18 mouse cellular contexts compared by ENCODE assay signal in the genomic region with DNA sequence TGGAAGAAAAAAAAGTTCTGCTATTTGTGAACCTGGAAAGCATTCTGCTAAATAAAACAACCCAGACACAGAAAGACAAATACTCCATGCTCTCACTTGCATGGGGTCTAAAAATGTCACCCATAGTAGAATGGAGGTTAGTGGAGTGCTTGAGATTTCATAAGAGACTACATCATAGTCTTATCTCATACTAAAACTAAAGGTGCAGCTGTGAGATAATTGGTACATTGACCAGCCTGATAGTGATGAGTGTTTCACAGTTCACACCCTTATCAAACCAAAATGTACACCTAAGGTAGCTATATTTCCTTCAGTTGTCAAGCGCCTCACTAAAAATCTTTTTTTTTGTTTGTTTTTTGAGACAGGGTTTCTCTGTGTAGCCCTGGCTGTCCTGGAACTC.
"Had no signal": no experiment of that assay in that cellular context is flagged by ENCODE, and none has a peak within 500 bp of the region (broad histone marks: within the 10 kb centered on the region; RNA-seq: fewer than 3 reads in every experiment).

No protein-coding gene starts in this region.

- ATAC-seq: intestine, embryonic 16.5 days; lung, postnatal 0 days had no signal

- H3K4me2 ChIP-seq: limb, embryonic 15.5 days; neural tube, embryonic 15.5 days had no signal

- H3K27me3 ChIP-seq: limb, embryonic 15.5 days; megakaryocyte, embryonic 14.5 days; neural tube, embryonic 15.5 days had no signal

- H3K4me1 ChIP-seq: neural tube, embryonic 15.5 days had no signal

- H3K36me3 ChIP-seq: limb, embryonic 15.5 days; neural tube, embryonic 15.5 days had no signal

- DNase-seq: kidney, adult 9 months; kidney, postnatal 36 days; layer of hippocampus, adult 9-11 months; layer of hippocampus, postnatal 36 days; lung, adult 2 months; lung, postnatal 36 days; midbrain, embryonic 14.5 days; right cerebral cortex, postnatal 4 days; spleen, adult 18-20 months; thymus, adult 2 months; thymus, postnatal 25 days had no signal

- H3K27ac ChIP-seq: kidney, postnatal 0 days; limb, embryonic 15.5 days; neural tube, embryonic 15.5 days had no signal

- H3K9ac ChIP-seq: limb, embryonic 15.5 days; neural tube, embryonic 15.5 days had no signal

- H3K9me3 ChIP-seq: limb, embryonic 15.5 days; megakaryocyte, embryonic 14.5 days; neural tube, embryonic 15.5 days had no signal

- H3K4me3 ChIP-seq: limb, embryonic 15.5 days; myocyte; neural tube, embryonic 15.5 days had no signal
